Mouse (Mus musculus) hindbrain, embryonic 13.5 days (tissue): ENCODE measurements at regions not wholly inside any gene's neighbourhood (a gene's known extent, or its start where the extent isn't known, plus 50 kb on each side); places are given as distances from the start of the nearest gene placed in this dataset.

Experiments used
- ATAC-seq: fragments of 200-750 bp; cut with Nextera tagmentation; 2 replicates; pipeline ENCODE4 v1.8.0; 2017; ENCODE audit warnings: moderate TSS enrichment; ENCODE audit not compliant: low FRiP score
- H3K27ac ChIP-seq: fragments of 300-500 bp; sonication (generic); 2 replicates; pipeline ENCODE4 v1.5.1; 2015; ENCODE audit warnings: inconsistent platforms, mild to moderate bottlenecking, moderate library complexity
- H3K27me3 ChIP-seq: fragments of 300-500 bp; sonication (generic); 2 replicates; pipeline ENCODE4 v1.6.1; 2015; ENCODE audit warnings: mild to moderate bottlenecking, inconsistent platforms
- H3K36me3 ChIP-seq: fragments of 300-500 bp; sonication (generic); 2 replicates; pipeline ENCODE4 v1.6.1; 2015; ENCODE audit warnings: mild to moderate bottlenecking, inconsistent platforms
- H3K4me1 ChIP-seq: fragments of 300-500 bp; sonication (generic); replicated peaks from 2 replicates; pipeline ENCODE4 v1.6.1; 2015; ENCODE audit warnings: inconsistent platforms
- H3K4me2 ChIP-seq: fragments of 300-500 bp; sonication (generic); 2 replicates; pipeline ENCODE4 v1.6.1; 2015; ENCODE audit warnings: inconsistent platforms, mild to moderate bottlenecking, moderate library complexity
- H3K4me3 ChIP-seq: fragments of 300-500 bp; sonication (generic); 2 replicates; pipeline ENCODE4 v1.5.1; 2015; ENCODE audit warnings: mild to moderate bottlenecking, inconsistent platforms
- H3K9ac ChIP-seq: fragments of 300-500 bp; sonication (generic); 2 replicates; pipeline ENCODE4 v1.6.1; 2015; ENCODE audit warnings: mild to moderate bottlenecking, inconsistent platforms
- H3K9me3 ChIP-seq: fragments of 300-500 bp; sonication (generic); 2 replicates; pipeline ENCODE4 v1.6.1; 2016; ENCODE audit warnings: inconsistent platforms
- WGBS: fragments of 180-500 bp; shearing (Covaris S2); methylation state at CpG from one replicate; pipeline ENCODE4 v1.1.7; 2015; 5-methylcytosine and 5-hydroxymethylcytosine counted together

- no peak for ATAC-seq
- no peak overlapping the region for H3K4me3 ChIP-seq
- H3K4me2 ChIP-seq = no peak overlapping the region
- no peaks in the 10 kb centered on the region for H3K9me3 ChIP-seq
- H3K36me3 ChIP-seq = no peaks in the 10 kb centered on the region
- no peaks in the 10 kb centered on the region for H3K4me1 ChIP-seq
- WGBS = 69% methylated on average over 1 of the region's 1 CpGs
- no peaks in the 10 kb centered on the region for H3K27me3 ChIP-seq
- no peak overlapping the region for H3K27ac ChIP-seq
- no peak overlapping the region for H3K9ac ChIP-seq
These were observed 427.2 kb downstream of the Hao1 start for GRCm38 (mm10) chr2:134126988-134127387.

GRCm38 (mm10) chr2:134107286-134107685 is 446.9 kb downstream of the Hao1 start:
- H3K27me3 ChIP-seq = no peaks in the 10 kb centered on the region
- no peak overlapping the region for H3K9ac ChIP-seq
- H3K4me2 ChIP-seq = no peak overlapping the region
- H3K9me3 ChIP-seq = no peaks in the 10 kb centered on the region
- ATAC-seq = no peak
- no peaks in the 10 kb centered on the region for H3K36me3 ChIP-seq
- H3K4me1 ChIP-seq = no peaks in the 10 kb centered on the region
- H3K4me3 ChIP-seq = no peak overlapping the region
- no peak overlapping the region for H3K27ac ChIP-seq

- no peak for ATAC-seq
- H3K9ac ChIP-seq = no peak overlapping the region
- no peak overlapping the region for H3K4me3 ChIP-seq
- no peaks in the 10 kb centered on the region for H3K4me1 ChIP-seq
- no peak overlapping the region for H3K27ac ChIP-seq
- H3K27me3 ChIP-seq = no peaks in the 10 kb centered on the region
- 90% methylated on average over 2 of the region's 2 CpGs for WGBS
- no peaks in the 10 kb centered on the region for H3K9me3 ChIP-seq
- H3K36me3 ChIP-seq = no peaks in the 10 kb centered on the region
- H3K4me2 ChIP-seq = no peak overlapping the region
These were observed 465.8 kb downstream of the Hao1 start for GRCm38 (mm10) chr2:134088374-134088773.

- Histone ChIP-seq H3K4me3 (no peak overlapping the region), H3K36me3 (no peaks in the 10 kb centered on the region), H3K9me3 (no peaks in the 10 kb centered on the region), H3K9ac (no peak overlapping the region), H3K27me3 (no peaks in the 10 kb centered on the region), H3K4me2 (no peak overlapping the region), H3K27ac (no peak overlapping the region), H3K4me1 (no peaks in the 10 kb centered on the region)
- 91% methylated on average over 1 of the region's 1 CpGs for WGBS
- no peak for ATAC-seq
These were observed 474.0 kb downstream of the Hao1 start for GRCm38 (mm10) chr2:134080148-134080547.

- no peak overlapping the region for H3K9ac ChIP-seq
- no peak overlapping the region for H3K4me2 ChIP-seq
- H3K9me3 ChIP-seq = no peaks in the 10 kb centered on the region
- H3K36me3 ChIP-seq = no peaks in the 10 kb centered on the region
- no peak overlapping the region for H3K27ac ChIP-seq
- no peak for ATAC-seq
- no peak overlapping the region for H3K4me3 ChIP-seq
- H3K27me3 ChIP-seq = no peaks in the 10 kb centered on the region
- H3K4me1 ChIP-seq = no peaks in the 10 kb centered on the region
- 55% methylated on average over 1 of the region's 1 CpGs for WGBS
These were observed 476.2 kb downstream of the Hao1 start for GRCm38 (mm10) chr2:134077953-134078352.

GRCm38 (mm10) chr2:134067910-134068335 is 486.2 kb downstream of the Hao1 start:
- Histone ChIP-seq H3K4me3 (no peak overlapping the region), H3K9ac (no peak overlapping the region), H3K4me1 (no peaks in the 10 kb centered on the region), H3K27me3 (no peaks in the 10 kb centered on the region), H3K36me3 (no peaks in the 10 kb centered on the region), H3K27ac (no peak overlapping the region), H3K4me2 (no peak overlapping the region), H3K9me3 (no peaks in the 10 kb centered on the region; the same call in 1 of the 2 replicates)
- peak; percentile 54; the same call in 1 of the 2 replicates for ATAC-seq
- 50% methylated on average over 8 of the region's 8 CpGs for WGBS

GRCm38 (mm10) chr2:134067404-134067803 is 486.8 kb downstream of the Hao1 start:
- no peak for ATAC-seq
- H3K4me1 ChIP-seq = no peaks in the 10 kb centered on the region
- no peak overlapping the region for H3K9ac ChIP-seq
- WGBS = 95% methylated on average over 1 of the region's 1 CpGs
- no peak overlapping the region for H3K27ac ChIP-seq
- no peaks in the 10 kb centered on the region for H3K36me3 ChIP-seq
- no peak overlapping the region for H3K4me2 ChIP-seq
- no peak overlapping the region for H3K4me3 ChIP-seq
- no peaks in the 10 kb centered on the region for H3K27me3 ChIP-seq
- H3K9me3 ChIP-seq = no peaks in the 10 kb centered on the region; the same call in 1 of the 2 replicates

GRCm38 (mm10) chr2:134059916-134060618 is 494.1 kb downstream of the Hao1 start:
- Histone ChIP-seq H3K9me3 (no peaks in the 10 kb centered on the region; the same call in 1 of the 2 replicates), H3K27ac (no peak overlapping the region), H3K9ac (no peak overlapping the region), H3K4me2 (no peak overlapping the region), H3K4me1 (no peaks in the 10 kb centered on the region), H3K36me3 (no peaks in the 10 kb centered on the region), H3K27me3 (no peaks in the 10 kb centered on the region), H3K4me3 (no peak overlapping the region)
- no peak for ATAC-seq
- 83% methylated on average over 2 of the region's 2 CpGs for WGBS

GRCm38 (mm10) chr2:134036359-134036874 is 484.5 kb downstream of the Bmp2 start:
- no peak overlapping the region for H3K9ac ChIP-seq
- H3K4me3 ChIP-seq = no peak overlapping the region
- H3K27ac ChIP-seq = no peak overlapping the region
- no peak overlapping the region for H3K4me2 ChIP-seq
- WGBS = 66% methylated on average over 6 of the region's 6 CpGs
- no peaks in the 10 kb centered on the region for H3K36me3 ChIP-seq
- H3K9me3 ChIP-seq = no peaks in the 10 kb centered on the region
- no peaks in the 10 kb centered on the region for H3K4me1 ChIP-seq
- ATAC-seq = no peak
- no peaks in the 10 kb centered on the region for H3K27me3 ChIP-seq

GRCm38 (mm10) chr2:134029631-134030414 is 477.9 kb downstream of the Bmp2 start:
- no peaks in the 10 kb centered on the region for H3K4me1 ChIP-seq
- H3K4me3 ChIP-seq = no peak overlapping the region
- no peak overlapping the region for H3K4me2 ChIP-seq
- no peak overlapping the region for H3K9ac ChIP-seq
- H3K27ac ChIP-seq = no peak overlapping the region
- no peaks in the 10 kb centered on the region for H3K36me3 ChIP-seq
- ATAC-seq = no peak
- H3K9me3 ChIP-seq = no peaks in the 10 kb centered on the region
- no peaks in the 10 kb centered on the region for H3K27me3 ChIP-seq
- WGBS = 65% methylated on average over 4 of the region's 4 CpGs

- Histone ChIP-seq H3K9me3 (no peaks in the 10 kb centered on the region), H3K36me3 (no peaks in the 10 kb centered on the region), H3K27ac (no peak overlapping the region), H3K4me1 (no peaks in the 10 kb centered on the region), H3K27me3 (no peaks in the 10 kb centered on the region), H3K9ac (no peak overlapping the region), H3K4me3 (no peak overlapping the region), H3K4me2 (no peak overlapping the region)
- ATAC-seq = no peak
- WGBS = 91% methylated on average over 2 of the region's 2 CpGs
These were observed 477.2 kb downstream of the Bmp2 start for GRCm38 (mm10) chr2:134029153-134029552.

GRCm38 (mm10) chr2:134017109-134017508 is 465.1 kb downstream of the Bmp2 start:
- Histone ChIP-seq H3K4me2 (no peak overlapping the region), H3K4me1 (no peaks in the 10 kb centered on the region), H3K4me3 (no peak overlapping the region), H3K36me3 (no peaks in the 10 kb centered on the region), H3K27me3 (no peaks in the 10 kb centered on the region), H3K9me3 (no peaks in the 10 kb centered on the region), H3K9ac (no peak overlapping the region), H3K27ac (no peak overlapping the region)
- peak; percentile 65; the same call in 1 of the 2 replicates for ATAC-seq
